Mouse (Mus musculus) forebrain, embryonic 15.5 days (tissue): ENCODE data around the gene Neb. TPM values are rescaled to one million over a fixed set of nuclear protein-coding genes. Genes with fewer than 3 reads are reported as not detected.

ENCODE experiments used
- ATAC-seq: fragments of 200-750 bp; cut with Nextera tagmentation; replicated peaks from 2 replicates; pipeline ENCODE4 v1.8.0; 2017; ENCODE audit warnings: mild to moderate bottlenecking, moderate TSS enrichment, moderate library complexity
- H3K27ac ChIP-seq: fragments of 300-500 bp; sonication (generic); replicated peaks from 2 replicates; pipeline ENCODE4 v1.5.1; 2015; ENCODE audit warnings: mild to moderate bottlenecking, inconsistent platforms
- H3K27me3 ChIP-seq: fragments of 300-500 bp; sonication (generic); 2 replicates; pipeline ENCODE4 v1.6.1; 2015; ENCODE audit warnings: inconsistent platforms
- H3K36me3 ChIP-seq: fragments of 300-500 bp; sonication (generic); 2 replicates; pipeline ENCODE4 v1.6.1; 2015; ENCODE audit warnings: mild to moderate bottlenecking, inconsistent platforms
- H3K4me1 ChIP-seq: fragments of 300-500 bp; sonication (generic); 2 replicates; pipeline ENCODE4 v1.6.1; 2015; ENCODE audit warnings: inconsistent platforms
- H3K4me2 ChIP-seq: fragments of 300-500 bp; sonication (generic); replicated peaks from 2 replicates; pipeline ENCODE4 v1.6.1; 2015; ENCODE audit warnings: mild to moderate bottlenecking, inconsistent platforms
- H3K4me3 ChIP-seq: fragments of 300-500 bp; sonication (generic); 2 replicates; pipeline ENCODE4 v1.5.1; 2015; ENCODE audit warnings: mild to moderate bottlenecking, inconsistent platforms
- H3K9ac ChIP-seq: fragments of 300-500 bp; sonication (generic); replicated peaks from 2 replicates; pipeline ENCODE4 v1.6.1; 2015; ENCODE audit warnings: mild to moderate bottlenecking, inconsistent platforms
- H3K9me3 ChIP-seq: fragments of 300-500 bp; sonication (generic); 2 replicates; pipeline ENCODE4 v1.6.1; 2016; ENCODE audit warnings: inconsistent platforms
- WGBS: fragments of 180-500 bp; shearing (Covaris S2); methylation state at CpG from one replicate; pipeline ENCODE4 v1.1.7; 2015; ENCODE audit warnings: mixed read lengths; 5-methylcytosine and 5-hydroxymethylcytosine counted together
- polyA plus RNA-seq: library from polyadenylated mRNA; unstranded; fragments of >200 nt; fragmentation: Nextera tagmentation; extraction: Ambion mirVana; gene quantifications from 2 replicates; pipeline ENCODE4 v1.2.1, GENCODE M21; 2015

The Neb gene
- 9.8 and 10.3 TPM in 2 replicates for polyA plus RNA-seq

DNA sequence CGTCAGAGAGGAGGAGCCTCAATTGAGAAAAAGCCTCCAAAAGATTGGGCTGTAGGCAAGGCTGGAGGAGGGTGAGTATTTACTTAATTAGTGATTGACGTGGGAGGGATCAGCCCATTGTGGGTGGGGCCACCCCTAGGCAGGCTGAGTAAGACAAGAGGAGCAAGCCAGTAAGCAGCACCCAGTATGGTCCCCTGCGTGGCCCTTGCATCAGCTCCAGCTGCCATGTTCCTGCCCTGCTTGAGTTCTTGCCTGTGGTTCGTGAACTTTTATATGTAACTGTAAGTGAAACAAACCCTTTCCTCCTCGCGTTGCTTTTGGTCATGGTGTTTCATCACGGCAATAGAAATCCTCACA, at the start of gene Neb:
Gene Neb (minus strand): TSS at position 27 of the 357 bp plus-strand sequence.
- Histone ChIP-seq H3K4me3 (no peak within 1 kb of the TSS), H3K9ac (no peak within 1 kb of the TSS), H3K27ac (no peak within 1 kb of the TSS), H3K4me2 (no peak within 1 kb of the TSS), H3K4me1 (no peaks in the 10 kb centered on the region), H3K36me3 (no peaks in the 10 kb centered on the region), H3K27me3 (no peaks in the 10 kb centered on the region), H3K9me3 (no peaks in the 10 kb centered on the region)
- ATAC-seq = peak; percentile 53
- WGBS = 61% methylated on average over 7 of the region's 7 CpGs

DNA sequence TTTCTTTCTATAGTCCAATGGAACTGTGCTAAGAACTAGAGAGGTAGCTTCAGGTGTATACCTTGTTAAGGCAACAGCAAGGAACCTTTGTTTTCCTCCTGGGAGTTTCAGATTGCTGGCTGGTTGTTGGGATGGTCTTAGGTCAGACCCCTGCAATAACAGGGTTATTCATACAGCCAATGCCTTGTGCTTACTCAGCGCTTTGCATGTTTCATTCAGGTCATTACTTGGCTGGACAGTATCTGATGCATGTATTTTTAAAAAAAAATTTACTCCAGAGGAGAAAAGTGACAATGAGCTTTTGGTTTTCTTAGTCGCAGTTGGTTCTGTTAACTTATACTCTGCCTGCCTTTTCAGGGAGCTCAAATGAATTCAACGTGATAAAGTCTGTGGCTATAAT, 49.1 kb upstream of the Neb start:
- no peak for ATAC-seq
- no peak overlapping the region for H3K27ac ChIP-seq
- H3K36me3 ChIP-seq = no peaks in the 10 kb centered on the region
- WGBS = 88% methylated on average over 3 of the region's 3 CpGs
- H3K4me3 ChIP-seq = no peak overlapping the region
- peaks cover 19% of the 10 kb centered on the region for H3K4me1 ChIP-seq
- no peak overlapping the region for H3K4me2 ChIP-seq
- H3K27me3 ChIP-seq = no peaks in the 10 kb centered on the region
- H3K9ac ChIP-seq = no peak overlapping the region
- H3K9me3 ChIP-seq = no peaks in the 10 kb centered on the region

DNA sequence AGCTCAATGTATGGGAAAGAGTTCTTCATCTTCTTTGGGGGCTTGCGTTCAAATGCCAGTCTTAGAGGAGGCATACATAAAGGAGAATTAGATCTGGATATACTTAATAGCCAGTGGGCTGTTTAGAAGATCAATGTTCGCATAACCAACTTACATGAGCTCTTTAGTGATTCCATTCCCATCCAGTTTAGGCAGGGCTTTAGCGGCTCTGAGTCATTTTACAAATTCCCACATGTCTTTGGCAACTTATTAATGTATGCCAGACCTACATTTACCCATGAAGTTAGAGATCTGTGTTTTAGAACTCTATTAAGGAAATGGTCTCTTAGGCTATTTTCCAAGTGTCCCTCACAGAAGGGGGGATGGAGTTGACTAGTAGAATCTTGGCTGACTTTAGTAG, 47.8 kb upstream of the Neb start:
- 91% methylated on average over 3 of the region's 3 CpGs for WGBS
- H3K4me2 ChIP-seq = no peak overlapping the region

DNA sequence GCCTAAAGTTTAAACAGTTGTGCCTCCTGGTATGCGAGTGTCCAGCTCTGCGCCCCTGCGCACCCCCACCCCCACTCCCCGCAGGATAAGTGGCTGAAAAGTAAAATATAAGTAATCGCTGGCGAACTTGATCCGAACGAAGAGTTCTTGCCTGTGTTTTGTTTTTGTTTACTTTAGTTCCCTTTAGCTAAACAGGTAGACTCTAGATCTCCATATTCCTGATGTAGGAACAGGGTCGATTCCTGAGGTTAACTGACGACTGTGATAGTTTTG, 47.2 kb upstream of the Neb start:
- Histone ChIP-seq H3K36me3 (no peaks in the 10 kb centered on the region), H3K9ac (peak overlapping the region; percentile 91), H3K27ac (no peak overlapping the region), H3K27me3 (no peaks in the 10 kb centered on the region), H3K4me3 (peak overlapping the region; percentile 100), H3K4me1 (peaks cover 34% of the 10 kb centered on the region), H3K4me2 (peak overlapping the region; percentile 52), H3K9me3 (no peaks in the 10 kb centered on the region)
- ATAC-seq = no peak
- 31% methylated on average over 10 of the region's 10 CpGs for WGBS

More for the DNA sequence above, 47.8 kb upstream of the Neb start:
- no peaks in the 10 kb centered on the region for H3K9me3 ChIP-seq
- no peak for ATAC-seq
- H3K4me3 ChIP-seq = no peak overlapping the region
- H3K9ac ChIP-seq = no peak overlapping the region
- H3K36me3 ChIP-seq = no peaks in the 10 kb centered on the region
- H3K27me3 ChIP-seq = no peaks in the 10 kb centered on the region
- peaks cover 32% of the 10 kb centered on the region for H3K4me1 ChIP-seq
- H3K27ac ChIP-seq = no peak overlapping the region

DNA sequence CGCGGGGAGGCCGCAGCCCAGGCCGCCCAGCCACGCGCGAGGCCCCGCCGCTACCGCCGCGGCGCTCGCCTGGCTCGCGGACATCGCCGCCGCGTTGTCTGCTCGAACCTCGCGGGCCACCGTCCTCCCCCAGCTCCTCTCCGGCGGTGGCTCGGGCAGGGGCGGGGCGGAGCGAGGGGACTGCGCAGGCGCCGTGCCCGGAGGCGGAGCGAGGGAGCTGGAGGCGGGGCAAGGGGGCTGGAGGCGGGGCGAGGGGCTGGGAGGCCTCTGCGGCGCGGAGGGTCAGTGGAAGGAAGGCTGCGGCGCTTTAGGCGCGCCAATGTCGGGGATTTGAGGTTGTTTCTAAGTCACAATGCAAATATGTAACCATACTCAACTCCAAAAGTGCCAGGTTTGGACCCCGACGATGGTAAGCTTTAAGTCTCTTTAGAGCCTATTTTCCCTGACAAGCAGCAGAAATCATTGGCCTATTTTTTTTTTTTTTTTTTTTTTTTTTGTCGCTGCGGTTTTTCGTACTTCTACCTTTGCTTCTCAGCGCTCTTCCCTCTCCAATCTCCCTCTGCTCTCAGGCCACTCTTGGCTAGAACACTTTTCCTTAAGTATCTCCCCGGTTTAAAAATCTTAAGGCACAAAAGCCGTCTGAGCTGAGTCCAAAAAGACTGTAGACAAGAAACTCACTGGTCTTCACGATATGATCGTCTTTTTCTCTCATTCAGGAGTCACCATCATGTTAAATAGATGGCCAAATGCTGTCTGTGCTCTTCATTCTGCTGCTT, 46.7 kb upstream of the Neb start, which contains the start of gene Arl5a:
Gene Arl5a (minus strand): TSS at position 155 of the 776 bp plus-strand sequence.
- H3K4me3 ChIP-seq = peak within 1 kb of the TSS; percentile 100
- under 1% methylated on average over 57 of the region's 57 CpGs for WGBS

DNA sequence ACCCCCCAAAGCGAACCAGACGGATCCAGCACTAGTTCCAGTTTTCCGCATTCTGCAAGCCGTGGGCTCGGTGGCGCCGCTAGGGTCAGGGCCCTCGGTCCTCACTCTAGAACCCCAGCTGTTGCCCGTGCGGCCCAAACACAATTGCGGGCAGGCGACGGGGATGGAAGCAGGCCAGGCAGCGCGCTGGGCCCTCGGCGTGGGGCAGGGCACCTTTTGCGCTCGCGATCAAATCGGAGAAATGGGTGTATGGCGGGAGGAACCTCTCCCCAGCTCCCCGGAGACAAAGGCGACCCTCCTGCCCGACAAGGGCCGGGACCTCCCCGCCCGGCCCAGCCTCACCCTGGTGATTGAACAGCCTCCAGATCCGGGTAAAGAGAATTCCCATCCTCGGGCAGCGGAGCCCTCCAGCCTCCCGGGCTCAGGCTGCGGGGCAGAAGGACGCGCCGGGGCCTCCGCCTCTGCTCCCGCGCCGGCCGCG, 46.0 kb upstream of the Neb start:
- Histone ChIP-seq H3K9ac (peak overlapping the region; percentile 91), H3K4me1 (peaks cover 34% of the 10 kb centered on the region), H3K27ac (peak overlapping the region; percentile 88), H3K4me2 (peak overlapping the region; percentile 52), H3K36me3 (no peaks in the 10 kb centered on the region), H3K27me3 (no peaks in the 10 kb centered on the region), H3K9me3 (no peaks in the 10 kb centered on the region), H3K4me3 (peak overlapping the region; percentile 100)
- ATAC-seq = peak; percentile 88
- WGBS = under 1% methylated on average over 33 of the region's 42 CpGs

More for the DNA sequence above, 46.7 kb upstream of the Neb start, which contains the start of gene Arl5a:
- peak; percentile 94 for ATAC-seq
- Histone ChIP-seq H3K9me3 (no peaks in the 10 kb centered on the region), H3K4me1 (peaks cover 34% of the 10 kb centered on the region), H3K27me3 (no peaks in the 10 kb centered on the region), H3K27ac (peak within 1 kb of the TSS; percentile 88), H3K4me2 (peak within 1 kb of the TSS; percentile 52), H3K9ac (peak within 1 kb of the TSS; percentile 91), H3K36me3 (no peaks in the 10 kb centered on the region)

DNA sequence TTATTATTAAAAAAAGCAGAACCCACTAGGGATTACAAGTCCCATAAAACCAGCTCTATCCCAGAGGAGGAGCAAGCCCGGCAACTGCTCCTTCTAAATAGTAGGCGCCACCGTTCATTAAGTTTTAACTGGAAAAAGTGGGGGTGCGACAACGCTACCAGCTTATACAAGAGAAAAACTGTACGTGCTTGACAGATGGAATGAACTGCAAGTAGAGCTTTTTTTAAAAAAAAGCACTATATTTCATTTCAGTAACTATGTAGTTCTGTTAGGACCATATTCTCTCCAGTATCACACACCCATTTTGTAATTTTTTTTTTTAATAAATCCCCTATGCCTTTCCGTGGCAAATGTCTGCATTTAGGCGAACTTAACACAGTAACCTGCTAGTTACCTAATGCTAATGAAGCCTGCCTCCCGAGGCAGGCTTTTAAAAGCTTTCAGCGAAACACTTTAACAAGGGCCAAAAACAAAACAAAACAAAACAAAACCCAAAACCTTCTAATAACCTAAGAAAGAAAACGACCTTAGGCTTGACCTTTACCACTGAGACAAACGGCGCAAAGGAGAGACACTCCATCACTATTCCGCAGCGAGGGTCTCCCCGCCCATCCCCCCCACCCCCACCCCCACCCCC, 45.5 kb upstream of the Neb start:
- Histone ChIP-seq H3K9ac (peak overlapping the region; percentile 91), H3K27ac (no peak overlapping the region), H3K9me3 (no peaks in the 10 kb centered on the region), H3K4me3 (peak overlapping the region; percentile 100), H3K36me3 (no peaks in the 10 kb centered on the region), H3K27me3 (no peaks in the 10 kb centered on the region), H3K4me1 (peaks cover 34% of the 10 kb centered on the region), H3K4me2 (peak overlapping the region; percentile 52)
- WGBS = 1% methylated on average over 16 of the region's 16 CpGs
- no peak for ATAC-seq

DNA sequence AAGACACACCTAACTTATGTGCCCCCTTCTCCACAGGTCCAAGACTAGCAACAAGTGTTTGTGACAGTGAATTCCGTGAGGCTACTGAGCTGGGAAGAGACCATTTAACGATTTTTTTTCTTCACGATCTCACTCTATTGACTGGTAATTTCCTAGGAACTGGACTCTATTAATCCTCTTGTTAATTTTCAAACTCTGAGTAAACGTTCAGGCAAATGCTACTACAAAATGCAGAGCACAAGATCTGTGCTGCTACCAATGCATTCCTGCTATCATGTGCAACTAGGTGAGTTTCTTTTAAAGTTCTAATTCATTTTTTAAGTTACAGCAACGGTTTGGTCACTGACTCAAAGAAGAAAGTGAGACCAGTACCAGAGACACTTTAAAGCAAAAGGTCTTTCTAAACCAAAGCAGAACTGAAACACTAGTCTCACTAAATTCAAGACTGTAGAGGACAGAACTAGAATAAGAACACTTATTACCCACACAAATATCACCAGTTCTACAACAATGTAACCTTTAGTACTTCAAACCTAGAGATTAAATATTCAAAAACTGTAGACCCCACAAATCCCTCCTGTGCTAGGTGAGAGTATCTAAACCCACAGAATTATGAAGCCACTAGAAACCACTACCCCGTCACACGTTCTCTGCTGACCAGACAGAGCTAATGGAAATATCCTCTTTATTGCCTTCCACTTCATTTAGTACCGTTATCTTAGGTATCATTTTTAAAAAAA, 44.8 kb upstream of the Neb start:
- H3K27ac ChIP-seq = no peak overlapping the region
- peak overlapping the region; percentile 52 for H3K4me2 ChIP-seq
- H3K4me3 ChIP-seq = peak overlapping the region; percentile 100
- no peaks in the 10 kb centered on the region for H3K27me3 ChIP-seq
- peaks cover 34% of the 10 kb centered on the region for H3K4me1 ChIP-seq
- no peaks in the 10 kb centered on the region for H3K9me3 ChIP-seq
- 40% methylated on average over 8 of the region's 8 CpGs for WGBS
- peak overlapping the region; percentile 91 for H3K9ac ChIP-seq
- ATAC-seq = no peak
- no peaks in the 10 kb centered on the region for H3K36me3 ChIP-seq

DNA sequence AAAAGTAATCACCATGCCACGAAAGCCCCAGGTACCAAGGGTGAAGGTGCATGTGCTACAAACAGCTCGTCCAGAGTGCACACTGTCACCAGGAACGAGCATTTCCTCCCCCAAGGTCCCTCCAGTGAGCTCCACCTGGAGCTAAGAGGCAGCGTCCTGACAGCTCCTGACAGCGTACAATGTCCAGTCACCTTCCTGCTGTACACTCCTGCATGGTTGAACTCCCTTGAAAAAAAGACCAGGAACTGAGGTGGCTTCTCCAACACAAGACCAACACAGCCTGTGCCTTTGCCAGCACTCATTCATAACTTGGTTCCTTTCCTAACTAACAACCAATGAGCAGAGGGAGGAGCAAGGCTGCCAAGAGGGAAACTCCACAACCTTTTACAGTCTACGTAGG, 42.9 kb upstream of the Neb start:
- H3K27me3 ChIP-seq = no peaks in the 10 kb centered on the region
- H3K4me2 ChIP-seq = no peak overlapping the region
- peaks cover 34% of the 10 kb centered on the region for H3K4me1 ChIP-seq
- H3K4me3 ChIP-seq = no peak overlapping the region
- no peak overlapping the region for H3K27ac ChIP-seq
- no peak overlapping the region for H3K9ac ChIP-seq
- ATAC-seq = no peak
- 54% methylated on average over 6 of the region's 6 CpGs for WGBS
- H3K9me3 ChIP-seq = no peaks in the 10 kb centered on the region
- H3K36me3 ChIP-seq = peaks cover 5% of the 10 kb centered on the region; the same call in 1 of the 2 replicates

DNA sequence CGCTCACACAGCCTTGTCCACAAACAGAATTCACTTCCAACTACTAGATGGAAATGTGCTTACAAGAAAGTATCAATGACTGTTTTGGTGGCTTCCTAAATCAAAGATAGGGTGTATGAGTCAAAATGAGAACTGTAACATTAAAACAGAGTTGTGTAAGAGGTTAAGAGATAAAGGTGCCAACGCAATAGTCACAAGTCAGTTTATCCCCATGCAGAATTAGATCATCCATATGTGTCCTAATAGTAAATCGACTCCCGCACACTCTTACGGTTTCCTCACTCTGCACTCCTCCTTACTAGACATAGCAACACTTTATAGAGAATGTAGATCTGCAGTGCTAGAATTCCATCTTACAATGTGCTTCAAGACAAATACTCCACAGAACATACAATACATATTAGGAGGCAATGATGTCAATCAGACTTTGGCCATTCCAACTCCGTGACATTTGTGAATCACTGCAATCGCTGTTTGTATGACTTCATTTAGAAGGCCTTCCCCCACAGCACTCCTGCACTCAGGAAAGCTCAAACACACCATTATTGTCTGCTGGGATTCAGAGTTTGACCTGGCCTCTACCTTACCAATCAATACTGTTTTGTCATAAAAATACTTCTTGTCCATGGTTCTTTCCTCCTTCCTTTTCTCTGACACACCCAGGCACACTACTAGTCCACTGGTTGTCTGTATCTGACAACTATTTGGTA, 41.9 kb upstream of the Neb start:
- no peak overlapping the region for H3K9ac ChIP-seq
- WGBS = 95% methylated on average over 7 of the region's 7 CpGs

DNA sequence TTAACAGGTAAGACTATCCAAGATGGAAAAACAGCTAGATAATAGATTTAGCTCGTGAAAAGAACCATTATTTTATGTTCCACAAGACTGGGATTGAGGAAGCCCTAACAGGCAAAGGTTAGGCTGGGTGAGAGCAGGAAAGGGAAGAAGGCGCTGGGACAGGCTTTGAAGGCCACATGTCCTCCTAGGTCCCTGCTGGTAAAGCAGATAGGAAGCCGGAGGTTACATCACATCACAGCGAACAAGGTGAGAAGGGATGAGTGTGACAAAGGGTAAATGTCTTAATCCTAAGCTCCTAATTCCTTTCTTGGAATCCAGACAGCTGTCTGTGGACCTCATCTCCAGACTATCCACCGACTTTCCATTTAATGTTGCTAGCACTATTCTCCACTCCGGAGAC, 41.0 kb upstream of the Neb start:
- Histone ChIP-seq H3K4me1 (peaks cover 28% of the 10 kb centered on the region), H3K9me3 (no peaks in the 10 kb centered on the region), H3K9ac (no peak overlapping the region), H3K27ac (no peak overlapping the region), H3K4me3 (no peak overlapping the region), H3K27me3 (no peaks in the 10 kb centered on the region), H3K4me2 (no peak overlapping the region), H3K36me3 (peaks cover 18% of the 10 kb centered on the region)
- 88% methylated on average over 6 of the region's 6 CpGs for WGBS
- no peak for ATAC-seq

More for the DNA sequence above, 41.9 kb upstream of the Neb start:
- Histone ChIP-seq H3K4me1 (peaks cover 28% of the 10 kb centered on the region), H3K36me3 (peaks cover 16% of the 10 kb centered on the region), H3K9me3 (no peaks in the 10 kb centered on the region), H3K4me2 (no peak overlapping the region), H3K27ac (no peak overlapping the region), H3K4me3 (no peak overlapping the region), H3K27me3 (no peaks in the 10 kb centered on the region)
- ATAC-seq = no peak
